Mouse (Mus musculus): ENCODE results near the gene Smco2.

DNA sequence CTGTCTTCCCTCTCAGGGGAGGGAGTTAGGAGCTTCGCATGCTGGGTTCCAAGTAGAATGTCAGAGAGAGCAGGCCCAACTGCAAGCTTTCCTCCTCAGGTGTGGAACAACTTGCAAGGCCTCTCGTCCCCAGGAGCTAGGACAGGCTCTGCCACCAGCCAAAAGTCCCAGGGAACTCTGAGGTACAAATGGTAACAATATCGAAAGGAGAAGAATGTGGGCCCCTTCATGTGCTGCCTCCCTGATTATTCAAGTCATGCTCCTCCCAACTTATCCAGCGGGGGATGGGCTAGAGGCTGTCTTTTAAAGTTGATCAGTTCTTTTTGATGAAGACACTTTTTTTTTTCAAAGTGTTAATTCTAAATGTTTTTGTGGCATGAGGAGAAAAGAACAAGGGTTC is at the start of gene Smco2:
- TF ChIP-seq CTCF (IDR thresholded peaks at IDR 0.05) = no peak
- no peak for TF ChIP-seq EP300 (IDR thresholded peaks at IDR 0.05)

All from lung, postnatal 0 days (tissue).